Mouse (Mus musculus): ENCODE results near the gene Igsf3. TPM values are rescaled to one million over a fixed set of nuclear protein-coding genes. Genes with fewer than 3 reads are reported as not detected.

Gene Igsf3
- polyA plus RNA-seq, 1 experiment = 0.63 TPM

GRCm38 (mm10) chr3:101509707-101510544, 133.0 kb downstream of the Igsf3 start:
- no peak overlapping the region for H3K4me3 ChIP-seq (ENCODE audit: insufficient read depth, low read depth, low read length)
- H3K27ac ChIP-seq (replicated peaks; ENCODE audit: low read depth, low read length) = no peak overlapping the region
- H3K4me1 ChIP-seq (ENCODE audit: control insufficient read depth, insufficient read depth, insufficient read length, low read length) = peaks cover 2% of the 10 kb centered on the region

GRCm38 (mm10) chr3:101510632-101511031, 133.7 kb downstream of the Igsf3 start:
- Histone ChIP-seq H3K27ac (replicated peaks; ENCODE audit: low read depth, low read length) (no peak overlapping the region), H3K4me3 (ENCODE audit: insufficient read depth, low read depth, low read length) (no peak overlapping the region), H3K4me1 (ENCODE audit: control insufficient read depth, insufficient read depth, insufficient read length, low read length) (peaks cover 2% of the 10 kb centered on the region)

Other genes with a start within 250 kb of the Igsf3 start
- 1.3 and 2.4 TPM in 2 replicates for gene Cd2, start 89.1 kb upstream of the Igsf3 start, polyA plus RNA-seq (2012; ENCODE audit: insufficient read depth, insufficient read length, missing spikeins)
- gene Atp1a1, start 227.6 kb downstream of the Igsf3 start, polyA plus RNA-seq (2012; ENCODE audit: insufficient read depth, insufficient read length, missing spikeins) = 26.7 and 27.0 TPM in 2 replicates